Mouse (Mus musculus) bone marrow macrophage, adult 2 months (primary cell): ENCODE data around the gene Fxyd5. TPM values are rescaled to one million over a fixed set of nuclear protein-coding genes. Genes with fewer than 3 reads are reported as not detected.

ENCODE experiments used
- H3K27ac ChIP-seq: 2 replicates; pipeline ENCODE4 v1.5.1; 2012; ENCODE audit warnings: low read depth, low read length; ENCODE audit not compliant: insufficient read depth
- H3K4me1 ChIP-seq: 2 replicates; pipeline ENCODE4 v1.6.1; 2012; ENCODE audit warnings: low read length; ENCODE audit not compliant: control insufficient read depth, insufficient read depth
- H3K4me3 ChIP-seq: 2 replicates; pipeline ENCODE4 v1.5.1; 2012; ENCODE audit warnings: mild to moderate bottlenecking, low read length, moderate library complexity; ENCODE audit not compliant: insufficient read depth
- CTCF ChIP-seq: IDR thresholded peaks from 2 replicates; pipeline ENCODE4 v1.5.1; 2012; ENCODE audit warnings: low read depth, mild to moderate bottlenecking, low read length, moderate library complexity
- POLR2A ChIP-seq: IDR thresholded peaks from 2 replicates; pipeline ENCODE4 v1.6.1; 2012; ENCODE audit warnings: mild to moderate bottlenecking, low read depth, low read length, borderline replicate concordance
- polyA plus RNA-seq: library from polyadenylated mRNA; stranded (reverse); fragments of >200 nt; gene quantifications from 2 replicates; pipeline ENCODE4 v1.2.4, GENCODE M21; 2012; ENCODE audit not compliant: missing spikeins, insufficient read depth, insufficient read length

The Fxyd5 gene
- polyA plus RNA-seq, 1 experiment, result 2,039 TPM

DNA sequence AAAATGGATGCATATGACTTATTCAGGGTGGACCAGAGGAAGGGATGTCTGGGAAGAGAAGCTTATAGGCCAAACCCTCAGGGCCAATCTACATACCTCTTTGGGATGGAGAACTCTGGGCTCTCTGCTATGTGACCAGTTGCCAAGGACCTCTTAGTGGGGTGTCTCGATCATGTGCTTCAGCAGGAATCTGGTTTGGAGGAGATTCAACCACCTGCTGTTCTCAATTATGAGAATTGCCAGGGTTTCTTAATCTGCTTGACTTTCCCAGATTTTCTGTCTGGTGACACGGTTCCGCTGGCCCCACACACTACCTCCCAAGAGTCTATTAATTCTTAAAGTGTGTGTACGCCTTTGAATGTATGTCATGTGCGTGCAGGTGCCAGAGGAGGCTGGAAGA is 48.3 kb downstream of the Fxyd5 start:
- Histone ChIP-seq H3K4me3 (no peak overlapping the region), H3K27ac (no peak overlapping the region), H3K4me1 (peaks cover 23% of the 10 kb centered on the region)
- no peak for TF ChIP-seq CTCF
- no peak for TF ChIP-seq POLR2A

DNA sequence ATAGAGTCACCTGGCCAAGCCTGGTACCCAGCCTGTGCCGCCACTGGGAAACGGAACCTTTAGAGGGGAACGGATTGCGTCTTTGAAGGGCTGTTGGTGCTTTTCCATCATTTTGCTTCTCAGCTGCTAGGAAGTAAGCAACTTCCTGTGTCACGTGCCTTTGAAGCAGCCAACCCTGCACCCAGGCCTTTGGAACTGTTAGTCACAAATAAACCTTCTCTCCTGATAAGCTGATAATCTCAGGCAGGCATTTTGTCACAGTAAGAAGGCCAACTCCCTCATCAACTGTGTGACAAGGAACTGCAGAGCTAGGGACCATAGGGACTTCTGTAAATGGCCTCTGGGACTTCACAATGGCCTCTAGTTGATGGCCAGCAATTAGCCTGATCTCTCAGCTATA is 50.1 kb downstream of the Fxyd5 start:
- H3K4me3 ChIP-seq, result no peak overlapping the region
- TF ChIP-seq POLR2A (no peak), CTCF (no peak)

DNA sequence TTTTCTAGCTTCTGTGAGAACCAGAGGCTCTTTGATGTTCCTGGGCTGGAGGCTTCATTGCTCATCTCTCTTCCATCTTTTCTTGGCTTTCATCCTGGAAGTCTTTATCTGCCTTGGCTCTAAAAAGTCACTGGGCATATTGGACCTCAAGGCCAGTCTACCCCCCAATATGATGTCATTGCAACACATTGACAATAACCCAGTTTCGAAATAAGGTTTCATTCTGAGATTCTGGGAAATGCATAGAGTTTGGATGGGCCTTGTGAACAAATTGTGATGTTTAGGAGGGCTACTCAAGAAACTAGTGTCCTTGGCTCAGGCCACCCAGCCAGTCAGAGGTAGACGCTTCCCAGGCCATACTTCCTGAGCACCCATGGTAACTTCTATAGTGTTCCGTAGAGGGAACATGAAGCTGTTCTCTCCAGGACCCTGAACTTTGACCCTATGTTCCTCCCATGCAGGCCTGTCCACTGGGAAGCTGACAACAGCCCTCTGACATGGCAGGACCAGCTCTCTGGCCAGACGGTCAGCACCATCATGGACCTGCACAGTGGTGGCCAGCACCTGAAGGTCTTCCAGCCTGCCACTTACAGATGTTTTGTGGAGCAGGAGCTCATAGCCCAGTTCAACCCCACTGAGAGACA is 53.6 kb downstream of the Fxyd5 start:
- Histone ChIP-seq H3K4me3 (no peak overlapping the region), H3K27ac (no peak overlapping the region), H3K4me1 (peaks cover 19% of the 10 kb centered on the region)
- no peak for TF ChIP-seq POLR2A
- TF ChIP-seq CTCF, result no peak

More for the DNA sequence above, 50.1 kb downstream of the Fxyd5 start:
- Histone ChIP-seq H3K27ac (no peak overlapping the region), H3K4me1 (peaks cover 26% of the 10 kb centered on the region)

DNA sequence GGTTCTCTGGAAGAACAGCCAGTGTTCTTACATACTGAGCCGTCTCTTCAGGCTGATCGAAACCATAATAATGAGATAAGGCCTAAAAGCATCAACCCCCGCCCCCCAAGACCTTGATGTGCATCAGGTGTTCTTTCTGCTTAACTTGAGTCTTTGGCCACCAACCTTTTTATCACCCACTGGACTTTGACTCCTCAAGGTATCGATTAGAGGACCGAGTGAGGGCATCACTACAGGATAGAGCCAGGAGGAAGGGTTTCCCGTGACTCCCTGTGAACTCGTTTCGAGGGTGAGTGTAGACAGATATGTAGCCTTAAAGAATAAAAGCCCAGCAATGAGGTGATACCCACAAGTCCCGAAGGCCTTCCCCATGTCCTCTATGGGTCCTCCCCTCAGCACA is 56.9 kb downstream of the Fxyd5 start:
- H3K27ac ChIP-seq, result no peak overlapping the region
- H3K4me3 ChIP-seq, result no peak overlapping the region
- TF ChIP-seq CTCF (no peak), POLR2A (no peak)
- H3K4me1 ChIP-seq, result peaks cover 14% of the 10 kb centered on the region

Other genes starting within 250 kb of the Fxyd5 start
- not detected in 2 replicates for gene Ffar2, start 218.7 kb downstream of the Fxyd5 start, polyA plus RNA-seq
- gene Ffar3, start 186.3 kb downstream of the Fxyd5 start, polyA plus RNA-seq, result not detected in 2 replicates
- gene Ffar1, start 180.9 kb downstream of the Fxyd5 start, polyA plus RNA-seq, result not detected in 2 replicates
- gene Cd22, start 162.1 kb downstream of the Fxyd5 start, polyA plus RNA-seq, result 6.8 and 8.0 TPM in 2 replicates
- gene Mag, start 127.6 kb downstream of the Fxyd5 start, polyA plus RNA-seq, result 2.5 and 3.7 TPM in 2 replicates
- not detected in 2 replicates for gene Hamp2, start 117.8 kb downstream of the Fxyd5 start, polyA plus RNA-seq
- not detected in 2 replicates for gene Hamp, start 98.4 kb downstream of the Fxyd5 start, polyA plus RNA-seq
- gene Usf2, start 85.7 kb downstream of the Fxyd5 start, polyA plus RNA-seq, result 208 and 246 TPM in 2 replicates
- 29.2 and 32.1 TPM in 2 replicates for gene Lsr, start 69.0 kb downstream of the Fxyd5 start, polyA plus RNA-seq
- gene Fam187b, start 68.7 kb downstream of the Fxyd5 start, polyA plus RNA-seq, result 4.6 and 7.3 TPM in 2 replicates
- not detected in 2 replicates for gene Fxyd7, start 9.0 kb upstream of the Fxyd5 start, polyA plus RNA-seq
- gene Fxyd1, start 14.7 kb upstream of the Fxyd5 start, polyA plus RNA-seq, result not detected in 2 replicates
- gene Lgi4, start 16.9 kb upstream of the Fxyd5 start, polyA plus RNA-seq, result 0.27 and 0.78 TPM in 2 replicates
- gene Fxyd3, start 34.2 kb upstream of the Fxyd5 start, polyA plus RNA-seq, result 0.91 TPM in 1 of 2 replicates, not detected in the other
- 30.9 and 39.0 TPM in 2 replicates for gene Hpn, start 72.8 kb upstream of the Fxyd5 start, polyA plus RNA-seq
- 30.7 and 33.7 TPM in 2 replicates for gene Scn1b, start 84.5 kb upstream of the Fxyd5 start, polyA plus RNA-seq
- gene Gramd1a, start 113.4 kb upstream of the Fxyd5 start, polyA plus RNA-seq, result 63.6 and 99.3 TPM in 2 replicates
- gene Scgb2b2, start 248.0 kb upstream of the Fxyd5 start, polyA plus RNA-seq, result not detected in 2 replicates
- not detected in 2 replicates for gene Scgb1b2, start 249.3 kb upstream of the Fxyd5 start, polyA plus RNA-seq